Mouse (Mus musculus): ENCODE results near the gene Ampd3. TPM values are rescaled to one million over a fixed set of nuclear protein-coding genes. Genes with fewer than 3 reads are reported as not detected.

The Ampd3 gene
- polyA plus RNA-seq, 1 experiment from 2014 or later, result 7.8 TPM

DNA sequence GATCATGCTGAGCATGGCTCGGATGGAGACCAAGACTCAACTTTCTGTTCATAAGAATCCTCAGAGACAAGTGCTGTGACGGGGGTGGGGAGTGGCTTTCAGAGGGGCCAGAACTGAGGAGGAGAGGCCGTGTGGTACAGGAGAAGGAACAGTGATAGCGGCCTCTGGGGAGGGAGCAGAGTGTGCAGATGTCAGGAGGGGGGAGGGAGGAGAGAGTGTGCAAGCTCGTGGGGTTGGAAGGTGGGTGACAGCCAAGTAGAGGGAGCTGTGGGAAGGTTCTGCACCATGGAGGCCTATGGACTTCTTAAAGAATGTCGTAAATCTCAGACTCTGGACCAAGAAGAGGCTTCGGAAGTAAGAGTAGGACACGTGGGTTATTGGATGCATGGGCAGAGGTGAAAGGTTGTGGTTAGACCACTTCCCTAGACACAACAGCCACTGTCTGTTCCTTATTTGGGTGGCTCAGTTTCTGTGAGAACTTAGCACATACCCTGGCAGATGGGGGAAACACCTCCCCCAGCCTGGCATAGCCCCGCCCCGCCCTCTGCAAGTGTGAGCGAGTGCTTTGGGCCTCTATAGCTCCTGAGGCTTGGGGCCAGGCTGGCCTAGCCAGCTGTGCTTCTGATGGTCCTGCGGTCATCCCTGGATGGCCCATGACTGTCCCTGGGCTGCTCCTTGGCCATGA lies 28.5 kb downstream of the Ampd3 start:
- no peaks in the 10 kb centered on the region for H3K4me1 ChIP-seq (ENCODE audit: control insufficient read depth, insufficient read depth, low read length)
- H3K27me3 ChIP-seq (ENCODE audit: control insufficient read depth, insufficient read depth, low read length), result no peaks in the 10 kb centered on the region
- no peak for ATAC-seq (ENCODE audit: low FRiP score, low TSS enrichment)
- H3K27ac ChIP-seq (replicated peaks; ENCODE audit: low read depth, low read length), result no peak overlapping the region
- WGBS, result 76% methylated on average over 12 of the region's 12 CpGs
- no peaks in the 10 kb centered on the region for H3K36me3 ChIP-seq (ENCODE audit: control insufficient read depth, insufficient read depth, low read length)
- no peak for DNase-seq
- no peak overlapping the region for H3K4me3 ChIP-seq (replicated peaks; ENCODE audit: low read depth, low read length)
- no peaks in the 10 kb centered on the region for H3K9me3 ChIP-seq (ENCODE audit: control insufficient read depth, low read length)
- H3K9ac ChIP-seq (replicated peaks; ENCODE audit: low read length), result no peak overlapping the region
- no peak overlapping the region for H3K4me2 ChIP-seq (ENCODE audit: low read length)

DNA sequence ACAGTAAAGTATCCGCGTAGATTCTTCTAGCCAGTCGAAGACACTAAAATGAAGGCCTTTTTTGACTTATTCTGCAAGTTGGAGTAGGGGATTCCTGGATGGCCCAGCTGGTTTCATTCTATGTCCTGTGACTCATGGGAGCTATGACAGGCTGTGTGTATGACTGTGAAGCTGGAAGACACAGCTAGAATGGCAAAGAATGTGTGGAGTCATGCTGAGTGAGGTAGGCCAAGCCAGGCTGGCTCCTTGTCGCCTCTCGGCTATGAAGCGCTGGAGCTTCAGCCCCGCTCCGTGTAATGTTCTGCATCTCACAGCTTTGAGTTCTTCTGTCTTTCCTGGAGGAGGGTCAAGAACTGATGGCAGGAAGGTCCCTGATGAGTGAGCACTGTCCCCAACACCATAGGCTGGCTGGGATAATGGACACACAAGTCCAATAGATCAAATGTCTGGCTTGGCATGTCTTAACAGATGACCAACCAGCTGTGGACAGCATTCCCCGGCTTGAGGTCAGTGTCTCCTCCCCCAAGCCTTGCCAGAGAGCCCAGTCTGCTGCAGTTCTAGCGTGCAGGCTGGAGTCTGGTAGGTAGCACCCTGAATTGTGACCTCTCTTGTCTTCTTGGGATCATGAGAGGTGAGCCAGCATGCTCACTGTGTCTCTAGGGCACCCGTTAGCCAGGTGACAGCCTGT lies 29.9 kb downstream of the Ampd3 start:
- no peaks in the 10 kb centered on the region for H3K9me3 ChIP-seq (ENCODE audit: control insufficient read depth, low read length)
- ATAC-seq (ENCODE audit: low FRiP score, low TSS enrichment) (no peak), DNase-seq (no peak)
- no peaks in the 10 kb centered on the region for H3K4me1 ChIP-seq (ENCODE audit: control insufficient read depth, insufficient read depth, low read length)
- no peak overlapping the region for H3K4me2 ChIP-seq (ENCODE audit: low read length)
- WGBS, result 81% methylated on average over 11 of the region's 11 CpGs
- no peak overlapping the region for H3K4me3 ChIP-seq (replicated peaks; ENCODE audit: low read depth, low read length)
- no peaks in the 10 kb centered on the region for H3K36me3 ChIP-seq (ENCODE audit: control insufficient read depth, insufficient read depth, low read length)
- no peak overlapping the region for H3K9ac ChIP-seq (replicated peaks; ENCODE audit: low read length)
- H3K27ac ChIP-seq (replicated peaks; ENCODE audit: low read depth, low read length), result no peak overlapping the region
- H3K27me3 ChIP-seq (ENCODE audit: control insufficient read depth, insufficient read depth, low read length), result no peaks in the 10 kb centered on the region

DNA sequence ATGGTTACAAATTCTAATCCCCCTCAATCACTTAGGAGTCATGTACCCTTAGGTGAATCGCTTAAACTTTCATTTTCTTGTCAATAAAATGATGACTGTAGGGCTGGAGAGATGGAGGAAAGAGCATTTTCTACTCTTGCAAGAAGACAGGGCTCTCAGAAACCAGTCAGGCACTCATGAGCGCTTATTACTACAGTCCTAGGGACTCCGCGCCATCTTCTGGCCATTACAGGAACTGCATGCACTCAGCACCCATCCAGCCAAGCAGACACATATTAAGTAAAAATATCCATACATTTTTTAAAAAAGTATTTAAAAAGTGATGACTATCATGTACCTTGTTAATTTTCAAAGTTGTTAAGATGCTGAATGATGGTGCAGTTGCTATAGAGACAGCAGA lies 33.0 kb downstream of the Ampd3 start:
- H3K9me3 ChIP-seq (ENCODE audit: control insufficient read depth, low read length), result no peaks in the 10 kb centered on the region
- H3K36me3 ChIP-seq (ENCODE audit: control insufficient read depth, insufficient read depth, low read length), result no peaks in the 10 kb centered on the region
- ATAC-seq (ENCODE audit: low FRiP score, low TSS enrichment) (no peak), DNase-seq (peak; percentile 92)
- no peak overlapping the region for H3K9ac ChIP-seq (replicated peaks; ENCODE audit: low read length)
- no peaks in the 10 kb centered on the region for H3K4me1 ChIP-seq (ENCODE audit: control insufficient read depth, insufficient read depth, low read length)
- no peak overlapping the region for H3K27ac ChIP-seq (replicated peaks; ENCODE audit: low read depth, low read length)
- H3K4me2 ChIP-seq (ENCODE audit: low read length), result no peak overlapping the region
- no peak overlapping the region for H3K4me3 ChIP-seq (replicated peaks; ENCODE audit: low read depth, low read length)
- 1% methylated on average over 4 of the region's 4 CpGs for WGBS
- no peaks in the 10 kb centered on the region for H3K27me3 ChIP-seq (ENCODE audit: control insufficient read depth, insufficient read depth, low read length)

DNA sequence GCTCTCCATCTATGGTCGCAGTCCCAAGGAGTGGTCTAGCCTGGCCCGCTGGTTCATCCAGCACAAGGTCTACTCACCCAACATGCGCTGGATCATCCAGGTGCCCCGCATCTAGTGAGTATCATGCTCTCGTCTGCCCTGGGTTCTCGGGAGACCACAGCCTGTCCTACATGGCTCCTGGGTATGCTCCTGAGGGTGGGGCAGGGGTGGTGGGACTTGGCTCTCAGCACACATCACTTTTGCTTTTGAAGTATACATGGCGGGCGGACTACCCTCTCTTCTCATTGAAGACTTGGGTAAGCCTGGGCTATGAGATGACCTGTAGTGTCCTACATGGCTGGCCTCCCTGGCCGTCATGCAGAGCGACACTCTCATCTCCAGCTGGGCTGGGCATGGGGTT lies 35.1 kb downstream of the Ampd3 start:
- WGBS, result 93% methylated on average over 10 of the region's 10 CpGs
- H3K9ac ChIP-seq (replicated peaks; ENCODE audit: low read length), result no peak overlapping the region
- no peaks in the 10 kb centered on the region for H3K27me3 ChIP-seq (ENCODE audit: control insufficient read depth, insufficient read depth, low read length)
- no peak for ATAC-seq (ENCODE audit: low FRiP score, low TSS enrichment)
- H3K36me3 ChIP-seq (ENCODE audit: control insufficient read depth, insufficient read depth, low read length), result no peaks in the 10 kb centered on the region
- H3K27ac ChIP-seq (replicated peaks; ENCODE audit: low read depth, low read length), result no peak overlapping the region
- no peak overlapping the region for H3K4me3 ChIP-seq (replicated peaks; ENCODE audit: low read depth, low read length)
- DNase-seq, result no peak
- no peak overlapping the region for H3K4me2 ChIP-seq (ENCODE audit: low read length)
- H3K9me3 ChIP-seq (ENCODE audit: control insufficient read depth, low read length), result no peaks in the 10 kb centered on the region
- H3K4me1 ChIP-seq (ENCODE audit: control insufficient read depth, insufficient read depth, low read length), result no peaks in the 10 kb centered on the region

DNA sequence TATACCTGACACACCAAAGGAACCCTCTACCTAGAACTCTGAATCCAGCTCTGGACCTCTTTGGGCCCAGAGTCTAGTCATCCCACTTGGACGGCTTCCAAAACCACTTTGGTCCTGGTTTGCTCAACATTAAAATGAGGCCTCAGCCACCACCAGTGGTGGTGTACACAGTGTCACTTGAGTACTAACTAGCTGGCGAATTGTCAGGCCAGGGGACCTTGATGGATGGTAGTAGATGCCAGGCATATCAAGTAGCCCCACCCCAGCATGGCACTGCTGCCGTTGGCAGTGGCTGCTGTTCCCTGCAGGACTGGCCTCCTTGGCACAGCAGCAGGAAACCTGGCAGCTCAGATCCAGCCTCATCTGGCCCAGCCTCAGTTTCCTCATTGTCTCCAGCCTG lies 36.3 kb downstream of the Ampd3 start:
- Histone ChIP-seq H3K4me2 (ENCODE audit: low read length) (no peak overlapping the region), H3K27me3 (ENCODE audit: control insufficient read depth, insufficient read depth, low read length) (no peaks in the 10 kb centered on the region), H3K36me3 (ENCODE audit: control insufficient read depth, insufficient read depth, low read length) (no peaks in the 10 kb centered on the region), H3K9me3 (ENCODE audit: control insufficient read depth, low read length) (no peaks in the 10 kb centered on the region), H3K4me1 (ENCODE audit: control insufficient read depth, insufficient read depth, low read length) (no peaks in the 10 kb centered on the region), H3K9ac (replicated peaks; ENCODE audit: low read length) (no peak overlapping the region), H3K4me3 (replicated peaks; ENCODE audit: low read depth, low read length) (no peak overlapping the region), H3K27ac (replicated peaks; ENCODE audit: low read depth, low read length) (no peak overlapping the region)
- 87% methylated on average over 3 of the region's 3 CpGs for WGBS
- DNase-seq (peak; percentile 23), ATAC-seq (ENCODE audit: low FRiP score, low TSS enrichment) (no peak)

DNA sequence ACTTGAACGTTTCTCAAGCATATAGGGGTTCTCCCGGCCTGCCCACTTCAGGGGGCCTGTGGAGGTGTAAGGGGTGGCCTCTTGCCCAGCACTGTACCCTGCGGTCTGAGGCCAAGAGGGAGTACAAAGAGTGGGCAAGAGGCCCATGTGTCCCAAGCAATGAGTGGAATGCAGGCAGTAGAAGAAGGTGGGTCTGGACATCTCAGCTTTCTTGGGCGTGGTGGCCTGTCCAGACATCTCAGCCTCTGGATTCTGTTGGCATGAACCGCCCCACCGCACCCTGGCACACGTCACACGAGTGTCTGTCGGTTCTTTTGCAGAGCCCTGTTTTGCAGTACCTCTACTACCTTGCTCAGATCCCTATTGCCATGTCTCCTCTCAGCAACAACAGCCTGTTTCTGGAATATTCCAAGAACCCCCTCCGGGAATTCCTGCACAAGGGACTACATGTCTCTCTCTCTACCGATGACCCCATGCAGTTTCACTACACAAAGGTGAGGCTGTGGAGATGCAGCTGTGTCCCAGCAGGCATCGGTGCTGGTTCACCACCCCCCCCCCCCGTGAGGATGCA lies 39.5 kb downstream of the Ampd3 start:
- Histone ChIP-seq H3K27me3 (ENCODE audit: control insufficient read depth, insufficient read depth, low read length) (no peaks in the 10 kb centered on the region), H3K4me3 (replicated peaks; ENCODE audit: low read depth, low read length) (no peak overlapping the region), H3K4me2 (ENCODE audit: low read length) (no peak overlapping the region), H3K4me1 (ENCODE audit: control insufficient read depth, insufficient read depth, low read length) (no peaks in the 10 kb centered on the region), H3K9ac (replicated peaks; ENCODE audit: low read length) (no peak overlapping the region), H3K9me3 (ENCODE audit: control insufficient read depth, low read length) (no peaks in the 10 kb centered on the region), H3K27ac (replicated peaks; ENCODE audit: low read depth, low read length) (no peak overlapping the region), H3K36me3 (ENCODE audit: control insufficient read depth, insufficient read depth, low read length) (0 out of 2 replicates have a peak, but pooled peaks cover 3% of the 10 kb centered on the region)
- no peak for DNase-seq
- WGBS, result 93% methylated on average over 13 of the region's 13 CpGs
- ATAC-seq (ENCODE audit: low FRiP score, low TSS enrichment), result no peak

DNA sequence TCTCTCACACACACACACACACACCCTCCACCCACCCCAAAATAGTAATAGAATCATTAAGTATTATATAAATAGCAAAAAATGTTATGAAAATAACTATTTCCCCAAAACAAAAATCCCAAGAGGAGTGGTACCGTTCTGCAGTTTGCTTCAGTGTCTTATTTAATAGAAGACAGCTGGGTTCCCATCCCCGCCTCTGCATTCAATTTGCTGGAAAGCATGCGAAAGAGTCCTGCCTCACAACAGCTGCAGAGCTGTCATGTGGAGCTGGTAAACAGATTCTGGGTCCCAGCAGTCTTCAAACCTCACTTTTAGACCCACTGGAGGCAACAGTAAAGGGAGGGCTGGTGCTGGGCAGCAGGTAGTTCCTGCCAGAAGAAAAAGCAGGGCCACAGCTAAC lies 41.0 kb downstream of the Ampd3 start:
- H3K36me3 ChIP-seq (ENCODE audit: control insufficient read depth, insufficient read depth, low read length), result 0 out of 2 replicates have a peak, but pooled peaks cover 3% of the 10 kb centered on the region
- no peak overlapping the region for H3K27ac ChIP-seq (replicated peaks; ENCODE audit: low read depth, low read length)
- H3K4me3 ChIP-seq (replicated peaks; ENCODE audit: low read depth, low read length), result no peak overlapping the region
- no peak overlapping the region for H3K9ac ChIP-seq (replicated peaks; ENCODE audit: low read length)
- no peak overlapping the region for H3K4me2 ChIP-seq (ENCODE audit: low read length)
- no peaks in the 10 kb centered on the region for H3K27me3 ChIP-seq (ENCODE audit: control insufficient read depth, insufficient read depth, low read length)
- no peak for DNase-seq
- WGBS, result 60% methylated on average over 3 of the region's 3 CpGs
- H3K9me3 ChIP-seq (ENCODE audit: control insufficient read depth, low read length), result no peaks in the 10 kb centered on the region
- no peak for ATAC-seq (ENCODE audit: low FRiP score, low TSS enrichment)
- no peaks in the 10 kb centered on the region for H3K4me1 ChIP-seq (ENCODE audit: control insufficient read depth, insufficient read depth, low read length)

DNA sequence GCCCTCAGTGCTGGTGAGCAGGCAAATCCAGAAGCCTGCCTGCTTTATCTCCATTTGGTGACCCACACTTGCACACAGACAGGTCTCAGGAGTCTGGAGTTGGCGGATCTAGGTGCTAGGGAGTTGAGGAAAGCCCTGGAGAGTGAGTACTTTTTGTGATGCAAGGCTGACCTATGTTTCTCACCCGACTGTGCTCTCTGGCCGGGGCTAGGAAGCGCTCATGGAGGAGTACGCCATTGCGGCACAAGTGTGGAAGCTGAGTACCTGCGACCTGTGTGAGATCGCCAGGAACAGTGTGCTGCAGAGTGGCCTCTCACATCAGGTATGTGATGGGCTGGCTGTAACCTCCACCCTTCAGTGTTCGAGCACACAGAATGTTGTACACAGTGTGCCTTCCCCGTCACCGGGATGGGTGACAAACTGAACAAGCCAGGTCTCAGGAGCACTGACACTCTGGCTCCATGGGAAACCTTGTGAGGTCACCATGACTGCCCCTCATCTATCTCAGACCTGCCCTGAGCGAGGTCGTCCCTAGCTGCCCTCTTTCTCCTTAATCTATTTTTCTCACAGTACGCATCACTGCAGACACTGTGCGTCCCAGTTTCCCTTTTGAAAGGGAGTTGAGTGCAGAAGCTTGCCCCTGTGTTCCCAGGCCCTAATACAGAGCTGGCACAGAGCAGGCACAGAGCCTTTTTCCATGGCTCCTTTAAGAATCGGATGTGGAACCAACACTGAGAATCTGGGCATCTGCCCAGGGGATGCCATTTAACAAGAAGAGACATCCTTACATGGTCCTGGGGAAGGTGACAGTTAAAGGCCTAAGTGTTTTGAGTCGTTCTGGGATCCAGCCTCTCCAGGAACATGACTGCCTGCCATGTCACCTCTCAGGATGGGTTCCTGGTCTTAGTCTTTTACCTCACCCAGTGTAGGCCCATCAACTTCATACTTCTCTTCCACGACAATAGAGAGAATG lies 41.9 kb downstream of the Ampd3 start:
- no peak overlapping the region for H3K9ac ChIP-seq (replicated peaks; ENCODE audit: low read length)
- H3K4me3 ChIP-seq (replicated peaks; ENCODE audit: low read depth, low read length), result no peak overlapping the region
- H3K9me3 ChIP-seq (ENCODE audit: control insufficient read depth, low read length), result no peaks in the 10 kb centered on the region
- 0 out of 2 replicates have a peak, but pooled peaks cover 3% of the 10 kb centered on the region for H3K36me3 ChIP-seq (ENCODE audit: control insufficient read depth, insufficient read depth, low read length)
- H3K27ac ChIP-seq (replicated peaks; ENCODE audit: low read depth, low read length), result no peak overlapping the region
- no peak overlapping the region for H3K4me2 ChIP-seq (ENCODE audit: low read length)
- ATAC-seq (ENCODE audit: low FRiP score, low TSS enrichment) (no peak), DNase-seq (no peak)
- H3K4me1 ChIP-seq (ENCODE audit: control insufficient read depth, insufficient read depth, low read length), result no peaks in the 10 kb centered on the region
- 88% methylated on average over 18 of the region's 18 CpGs for WGBS
- no peaks in the 10 kb centered on the region for H3K27me3 ChIP-seq (ENCODE audit: control insufficient read depth, insufficient read depth, low read length)

Data from midbrain, embryonic 14.5 days (tissue).